8 mouse cellular contexts compared by ENCODE assay signal in the genomic region with DNA sequence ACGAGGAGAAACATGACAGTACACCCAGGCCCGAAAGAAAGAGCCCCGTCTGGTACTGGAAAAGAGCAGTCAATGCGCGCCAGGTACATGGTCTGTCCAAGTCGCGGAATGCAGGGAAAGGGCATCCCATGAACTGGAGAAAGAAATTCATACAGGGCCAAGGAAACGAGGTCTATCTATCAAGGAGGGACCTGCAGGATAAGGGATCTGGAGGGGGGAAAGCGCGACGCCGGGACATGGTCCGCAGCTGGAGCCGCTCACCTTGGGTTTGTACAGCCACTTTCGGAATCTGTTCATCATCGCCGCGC. TPM values are rescaled to one million over a fixed set of nuclear protein-coding genes. Genes with fewer than 3 reads are reported as not detected.
DNase-seq lines count a peak whose midpoint lies in the region; ATAC-seq and TF ChIP-seq lines count a peak whose summit lies in the region.

No protein-coding gene starts in this region.

- no peak for ATAC-seq in lung, postnatal 0 days
- no peak for ATAC-seq in limb, embryonic 11.5 days (ENCODE audit: insufficient number of reproducible peaks, low FRiP score, low TSS enrichment, low read depth)
- no peak for ATAC-seq in stomach, embryonic 14.5 days (ENCODE audit: insufficient number of reproducible peaks, insufficient read depth, low FRiP score, low read depth)

- H3K27me3 ChIP-seq in lung, postnatal 0 days (replicated peaks; ENCODE audit: insufficient read depth, low read length), result peaks cover 37% of the 10 kb centered on the region
- H3K27me3 ChIP-seq in limb, embryonic 11.5 days (ENCODE audit: control insufficient read depth, insufficient read depth, low read length), result peaks cover 48% of the 10 kb centered on the region
- H3K27me3 ChIP-seq in stomach, embryonic 14.5 days (ENCODE audit: control insufficient read depth, insufficient read depth, low read length), result peaks cover 26% of the 10 kb centered on the region

- H3K4me1 ChIP-seq in lung, postnatal 0 days (ENCODE audit: insufficient read depth, low read depth, low read length), result peaks cover 4% of the 10 kb centered on the region; the same call in 1 of the 2 replicates
- H3K4me1 ChIP-seq in limb, embryonic 11.5 days (ENCODE audit: control insufficient read depth, insufficient read depth, low read length), result peaks cover 4% of the 10 kb centered on the region; the same call in 1 of the 2 replicates
- peaks cover 13% of the 10 kb centered on the region for H3K4me1 ChIP-seq in stomach, embryonic 14.5 days (ENCODE audit: control insufficient read depth, insufficient read depth, low read length)

- no peak for TF ChIP-seq EP300 in lung, postnatal 0 days (IDR thresholded peaks at IDR 0.05)

- peak overlapping the region; percentile 76 for H3K4me2 ChIP-seq in lung, postnatal 0 days (replicated peaks; ENCODE audit: low read depth, low read length)
- peak overlapping the region; percentile 95 for H3K4me2 ChIP-seq in limb, embryonic 11.5 days (ENCODE audit: low read depth, severe bottlenecking)
- H3K4me2 ChIP-seq in stomach, embryonic 14.5 days (replicated peaks; ENCODE audit: low read depth, low read length), result peak overlapping the region; percentile 75

- no peak for TF ChIP-seq CTCF in lung, postnatal 0 days (IDR thresholded peaks at IDR 0.05)

- WGBS in lung, postnatal 0 days, result 3% methylated on average over 15 of the region's 18 CpGs
- under 1% methylated on average over 18 of the region's 18 CpGs for WGBS in limb, embryonic 11.5 days
- WGBS in stomach, embryonic 14.5 days, result 1% methylated on average over 18 of the region's 18 CpGs

- no peaks in the 10 kb centered on the region for H3K9me3 ChIP-seq in lung, postnatal 0 days (ENCODE audit: low read length)
- no peaks in the 10 kb centered on the region for H3K9me3 ChIP-seq in limb, embryonic 11.5 days (ENCODE audit: control insufficient read depth, low read length)
- H3K9me3 ChIP-seq in stomach, embryonic 14.5 days (ENCODE audit: control insufficient read depth, low read depth, low read length), result no peaks in the 10 kb centered on the region

- H3K27ac ChIP-seq in lung, postnatal 0 days (ENCODE audit: low read length), result no peak overlapping the region
- no peak overlapping the region for H3K27ac ChIP-seq in limb, embryonic 11.5 days (replicated peaks; ENCODE audit: low read depth, low read length)
- no peak overlapping the region for H3K27ac ChIP-seq in stomach, embryonic 14.5 days (ENCODE audit: low read length)

- peak; percentile 70 for DNase-seq in cerebellum, adult 9-11 months
- DNase-seq in cerebellum, adult 11 months, result no peak
- DNase-seq in lung, postnatal 0 days (ENCODE audit: low spot score), result no peak
- no peak for DNase-seq in lung, postnatal 25 days (ENCODE audit: low spot score)
- no peak for DNase-seq in limb, embryonic 11.5 days (ENCODE audit: low spot score)
- no peak for DNase-seq in spleen, postnatal 10 days (ENCODE audit: low spot score in 2 of 2)
- no peak for DNase-seq in adrenal gland, adult 18-20 months (ENCODE audit: low spot score in 2 of 2)

- H3K9ac ChIP-seq in lung, postnatal 0 days (replicated peaks; ENCODE audit: low read depth), result no peak overlapping the region
- peak overlapping the region; percentile 43 for H3K9ac ChIP-seq in limb, embryonic 11.5 days (ENCODE audit: low read length)
- no peak overlapping the region for H3K9ac ChIP-seq in stomach, embryonic 14.5 days (replicated peaks; ENCODE audit: low read depth, low read length)

- H3K4me3 ChIP-seq in lung, postnatal 0 days (ENCODE audit: low read depth, low read length), result peak overlapping the region; percentile 49
- peak overlapping the region; percentile 61 for H3K4me3 ChIP-seq in limb, embryonic 11.5 days (ENCODE audit: low read depth, low read length)
- H3K4me3 ChIP-seq in stomach, embryonic 14.5 days (ENCODE audit: low read depth, low read length), result peak overlapping the region; percentile 46

- H3K36me3 ChIP-seq in lung, postnatal 0 days (ENCODE audit: insufficient read depth, low read length), result no peaks in the 10 kb centered on the region
- H3K36me3 ChIP-seq in limb, embryonic 11.5 days (ENCODE audit: control insufficient read depth, insufficient read depth, low read length), result no peaks in the 10 kb centered on the region
- no peaks in the 10 kb centered on the region for H3K36me3 ChIP-seq in stomach, embryonic 14.5 days (ENCODE audit: control insufficient read depth, insufficient read depth, low read length)

RNA-seq across cellular contexts. Expression of a gene that starts 0.5 kb away (rescaled TPM):
- polyA plus RNA-seq in lung, postnatal 0 days (2015; fragmentation: Nextera tagmentation; extraction: Ambion mirVana), result 0.16 and 0.24 TPM in 2 replicates
- polyA plus RNA-seq in limb, embryonic 11.5 days (2014; fragmentation: Nextera tagmentation; extraction: Ambion mirVana), result 0.37 and 0.61 TPM in 2 replicates
- polyA plus RNA-seq in stomach, embryonic 14.5 days (2014; fragmentation: Nextera tagmentation; extraction: Ambion mirVana), result 0.62 and 0.73 TPM in 2 replicates
- total RNA-seq in adrenal gland, adult 18-20 months (2021), result 1 to 10 TPM in 1 of 2 experiments, under 1 TPM in 1; 0.53 to 1.0 TPM

RNA-seq across cellular contexts. Expression of a gene that starts 0.6 kb away (rescaled TPM):
- polyA plus RNA-seq in lung, postnatal 0 days (2015; fragmentation: Nextera tagmentation; extraction: Ambion mirVana), result 0.35 and 0.71 TPM in 2 replicates
- polyA plus RNA-seq in limb, embryonic 11.5 days (2014; fragmentation: Nextera tagmentation; extraction: Ambion mirVana), result not detected in 2 replicates
- not detected in 2 replicates for polyA plus RNA-seq in stomach, embryonic 14.5 days (2014; fragmentation: Nextera tagmentation; extraction: Ambion mirVana)
- total RNA-seq in adrenal gland, adult 18-20 months (2021), result not detected

RNA-seq across cellular contexts. Expression of a gene that starts 48.3 kb away (rescaled TPM):
- 68.5 and 71.5 TPM in 2 replicates for polyA plus RNA-seq in lung, postnatal 0 days (2015; fragmentation: Nextera tagmentation; extraction: Ambion mirVana)
- 187 and 206 TPM in 2 replicates for polyA plus RNA-seq in limb, embryonic 11.5 days (2014; fragmentation: Nextera tagmentation; extraction: Ambion mirVana)
- polyA plus RNA-seq in stomach, embryonic 14.5 days (2014; fragmentation: Nextera tagmentation; extraction: Ambion mirVana), result 183 and 188 TPM in 2 replicates
- 100 to 1,000 TPM; 101 to 105 TPM for total RNA-seq in adrenal gland, adult 18-20 months (2021)
